Mouse (Mus musculus): Measurements from ENCODE around the gene Rbm3. TPM values are rescaled to one million over a fixed set of nuclear protein-coding genes. Genes with fewer than 3 reads are reported as not detected.

The Rbm3 gene
- 269 TPM for polyA plus RNA-seq (2015; fragmentation: Illumina TruSeq; extraction: RNeasy Lipid Tissue Mini Kit (QIAGEN cat#74804); ENCODE audit: low read depth, low replicate concordance)

GRCm38 (mm10) chrX:8145153-8145991 is at the start of gene Rbm3:
Rbm3 (minus strand) TSS chrX:8145880.

GRCm38 (mm10) chrX:8193419-8193723 is 47.7 kb upstream of the Rbm3 start, which contains the start of gene Ebp:
Ebp (minus strand) TSS chrX:8193512.

DNA sequence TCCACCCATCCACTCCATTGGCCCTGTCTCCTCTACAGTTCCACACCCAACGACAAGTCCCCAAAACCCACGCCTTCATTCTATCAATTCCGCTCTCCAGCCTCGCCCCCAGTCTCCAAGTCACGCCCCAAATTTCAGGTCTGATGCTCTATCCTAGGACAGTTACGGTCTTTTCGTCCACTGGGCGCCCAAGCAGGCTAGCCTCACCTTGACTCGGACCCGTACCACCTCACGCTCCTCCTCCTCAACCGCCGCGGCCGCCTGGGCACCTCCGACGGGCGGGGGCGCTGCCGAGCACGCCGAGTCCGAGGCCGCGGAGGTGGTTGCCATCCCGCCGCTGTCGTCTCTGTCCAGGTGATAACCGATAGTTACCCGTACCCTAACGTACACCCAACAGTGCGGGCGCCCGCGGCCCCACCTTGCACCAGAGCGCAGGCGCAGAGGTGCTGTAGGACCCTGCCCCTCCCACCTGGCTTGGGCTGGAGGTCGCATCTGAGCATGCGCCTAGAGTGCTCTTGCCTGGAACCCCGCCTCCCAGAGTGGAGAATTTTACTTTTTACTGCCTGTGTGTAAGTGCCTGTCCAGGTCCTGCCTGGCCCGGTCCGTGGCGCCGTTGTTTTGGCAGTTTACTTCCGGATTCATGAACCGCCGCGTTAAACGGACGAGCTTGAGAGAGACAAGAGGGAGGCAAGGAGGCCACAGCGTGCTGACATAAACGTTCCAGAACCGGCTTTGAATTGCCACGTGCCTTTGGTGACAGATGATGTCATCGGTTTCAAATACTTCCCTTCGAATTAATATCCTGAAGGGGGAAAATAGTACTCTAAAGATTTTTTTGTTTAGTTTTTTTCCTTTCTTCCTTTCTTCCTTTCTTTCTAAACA is 30.1 kb upstream of the Rbm3 start, which contains the start of gene Tbc1d25:
Gene Tbc1d25 (minus strand): TSS at position 678 of the 882 bp plus-strand sequence.

GRCm38 (mm10) chrX:8132017-8132976 is 13.4 kb downstream of the Rbm3 start, which contains the start of gene Wdr13:
Wdr13 (minus strand) TSS chrX:8132892.

GRCm38 (mm10) chrX:8090346-8090953 is 55.2 kb downstream of the Rbm3 start, which contains the start of gene Was:
Was (minus strand) TSS chrX:8090498.

Other genes starting within 250 kb of the Rbm3 start
- gene Pqbp1, start 246.6 kb downstream of the Rbm3 start, polyA plus RNA-seq (2015; fragmentation: Illumina TruSeq; extraction: RNeasy Lipid Tissue Mini Kit (QIAGEN cat#74804); ENCODE audit: low read depth, low replicate concordance): 133 TPM
- gene Timm17b, start 246.5 kb downstream of the Rbm3 start, polyA plus RNA-seq (2015; fragmentation: Illumina TruSeq; extraction: RNeasy Lipid Tissue Mini Kit (QIAGEN cat#74804); ENCODE audit: low read depth, low replicate concordance): 29.9 TPM
- gene Gm10491, start 238.0 kb downstream of the Rbm3 start, polyA plus RNA-seq (2015; fragmentation: Illumina TruSeq; extraction: RNeasy Lipid Tissue Mini Kit (QIAGEN cat#74804); ENCODE audit: low read depth, low replicate concordance): not detected
- not detected for gene Gm10490, start 236.3 kb downstream of the Rbm3 start, polyA plus RNA-seq (2015; fragmentation: Illumina TruSeq; extraction: RNeasy Lipid Tissue Mini Kit (QIAGEN cat#74804); ENCODE audit: low read depth, low replicate concordance)
- gene Pcsk1n, start 226.1 kb downstream of the Rbm3 start, polyA plus RNA-seq (2015; fragmentation: Illumina TruSeq; extraction: RNeasy Lipid Tissue Mini Kit (QIAGEN cat#74804); ENCODE audit: low read depth, low replicate concordance): 229 TPM
- gene Eras, start 217.3 kb downstream of the Rbm3 start, polyA plus RNA-seq (2015; fragmentation: Illumina TruSeq; extraction: RNeasy Lipid Tissue Mini Kit (QIAGEN cat#74804); ENCODE audit: low read depth, low replicate concordance): not detected
- 32.5 TPM for gene Hdac6, start 198.0 kb downstream of the Rbm3 start, polyA plus RNA-seq (2015; fragmentation: Illumina TruSeq; extraction: RNeasy Lipid Tissue Mini Kit (QIAGEN cat#74804); ENCODE audit: low read depth, low replicate concordance)
- not detected for gene Gata1, start 167.8 kb downstream of the Rbm3 start, polyA plus RNA-seq (2015; fragmentation: Illumina TruSeq; extraction: RNeasy Lipid Tissue Mini Kit (QIAGEN cat#74804); ENCODE audit: low read depth, low replicate concordance)
- gene Glod5, start 127.4 kb downstream of the Rbm3 start, polyA plus RNA-seq (2015; fragmentation: Illumina TruSeq; extraction: RNeasy Lipid Tissue Mini Kit (QIAGEN cat#74804); ENCODE audit: low read depth, low replicate concordance): not detected
- gene Suv39h1, start 71.1 kb downstream of the Rbm3 start, polyA plus RNA-seq (2015; fragmentation: Illumina TruSeq; extraction: RNeasy Lipid Tissue Mini Kit (QIAGEN cat#74804); ENCODE audit: low read depth, low replicate concordance): 23.0 TPM
- gene Was, start 55.4 kb downstream of the Rbm3 start, polyA plus RNA-seq (2015; fragmentation: Illumina TruSeq; extraction: RNeasy Lipid Tissue Mini Kit (QIAGEN cat#74804); ENCODE audit: low read depth, low replicate concordance): 1.0 TPM
- gene Wdr13, start 13.0 kb downstream of the Rbm3 start, polyA plus RNA-seq (2015; fragmentation: Illumina TruSeq; extraction: RNeasy Lipid Tissue Mini Kit (QIAGEN cat#74804); ENCODE audit: low read depth, low replicate concordance): 139 TPM
- 10.9 TPM for gene Tbc1d25, start 30.3 kb upstream of the Rbm3 start, polyA plus RNA-seq (2015; fragmentation: Illumina TruSeq; extraction: RNeasy Lipid Tissue Mini Kit (QIAGEN cat#74804); ENCODE audit: low read depth, low replicate concordance)
- 32.3 TPM for gene Ebp, start 47.6 kb upstream of the Rbm3 start, polyA plus RNA-seq (2015; fragmentation: Illumina TruSeq; extraction: RNeasy Lipid Tissue Mini Kit (QIAGEN cat#74804); ENCODE audit: low read depth, low replicate concordance)
- 59.8 TPM for gene Porcn, start 60.6 kb upstream of the Rbm3 start, polyA plus RNA-seq (2015; fragmentation: Illumina TruSeq; extraction: RNeasy Lipid Tissue Mini Kit (QIAGEN cat#74804); ENCODE audit: low read depth, low replicate concordance)
- 33.8 TPM for gene Ftsj1, start 106.5 kb upstream of the Rbm3 start, polyA plus RNA-seq (2015; fragmentation: Illumina TruSeq; extraction: RNeasy Lipid Tissue Mini Kit (QIAGEN cat#74804); ENCODE audit: low read depth, low replicate concordance)
- 5.4 TPM for gene Slc38a5, start 125.3 kb upstream of the Rbm3 start, polyA plus RNA-seq (2015; fragmentation: Illumina TruSeq; extraction: RNeasy Lipid Tissue Mini Kit (QIAGEN cat#74804); ENCODE audit: low read depth, low replicate concordance)
- gene Ssxb10, start 181.5 kb upstream of the Rbm3 start, polyA plus RNA-seq (2015; fragmentation: Illumina TruSeq; extraction: RNeasy Lipid Tissue Mini Kit (QIAGEN cat#74804); ENCODE audit: low read depth, low replicate concordance): not detected
- gene Ssxb9, start 221.1 kb upstream of the Rbm3 start, polyA plus RNA-seq (2015; fragmentation: Illumina TruSeq; extraction: RNeasy Lipid Tissue Mini Kit (QIAGEN cat#74804); ENCODE audit: low read depth, low replicate concordance): not detected